Mouse (Mus musculus) spleen, adult 2 months (tissue): ENCODE results near the gene Ubash3b. TPM values are rescaled to one million over a fixed set of nuclear protein-coding genes. Genes with fewer than 3 reads are reported as not detected.
A peak's percentile ranks its signal among the peaks of the same experiment; 100 is the strongest.

ENCODE experiments used
- DNase-seq, 2 experiments: peaks; one replicate each; pipeline versions ENCODE4 v3.0.0 to v3.0.0-alpha.2; 2012 to 2021; ENCODE audit warnings: low spot score in 2 of 2, low read depth in 1 of 2
- H3K27ac ChIP-seq: fragments of 200-500 bp; 2 replicates; pipeline ENCODE4 v1.5.1; 2012; ENCODE audit warnings: low read length, inconsistent platforms; ENCODE audit not compliant: insufficient read depth
- H3K27me3 ChIP-seq: fragments of 200-500 bp; 2 replicates; pipeline ENCODE4 v1.6.1; 2012; ENCODE audit warnings: mild to moderate bottlenecking, moderate library complexity, low read length, inconsistent platforms; ENCODE audit not compliant: control insufficient read depth, insufficient read depth
- H3K36me3 ChIP-seq: fragments of 200-500 bp; 2 replicates; pipeline ENCODE4 v1.6.1; 2012; ENCODE audit warnings: mild to moderate bottlenecking, low read length, inconsistent platforms; ENCODE audit not compliant: control insufficient read depth, insufficient read depth
- H3K4me1 ChIP-seq: fragments of 200-500 bp; 2 replicates; pipeline ENCODE4 v1.6.1; 2011; ENCODE audit warnings: inconsistent platforms; ENCODE audit not compliant: control insufficient read depth, insufficient read depth, insufficient read length
- H3K4me3 ChIP-seq: fragments of 200-500 bp; 2 replicates; pipeline ENCODE4 v1.5.1; 2011; ENCODE audit warnings: mild to moderate bottlenecking, inconsistent platforms; ENCODE audit not compliant: insufficient read depth, insufficient read length; ENCODE audit errors: extremely low read depth
- CTCF ChIP-seq: fragments of 200-500 bp; IDR thresholded peaks from 2 replicates; pipeline ENCODE4 v1.5.1; 2011; ENCODE audit warnings: mild to moderate bottlenecking, inconsistent platforms; ENCODE audit not compliant: insufficient read depth, insufficient read length, insufficient replicate concordance; ENCODE audit errors: extremely low read depth
- POLR2A ChIP-seq: fragments of 200-500 bp; IDR thresholded peaks from 2 replicates; pipeline ENCODE4 v1.6.1; 2011; ENCODE audit warnings: low read depth, low read length, inconsistent platforms
- WGBS: fragments of 180-500 bp; shearing (Covaris S2); methylation state at CpG from one replicate; pipeline ENCODE4 v1.1.7; 2018; 5-methylcytosine and 5-hydroxymethylcytosine counted together
- polyA plus RNA-seq: library from polyadenylated mRNA; depleted of rRNA; stranded (reverse); fragments of >200 nt; gene quantifications from 2 replicates; pipeline ENCODE4 v1.2.3, GENCODE M21; 2012

The Ubash3b gene
- polyA plus RNA-seq, 1 experiment: 10.2 TPM

- Histone ChIP-seq H3K4me1 (peaks cover 4% of the 10 kb centered on the region; the same call in 1 of the 2 replicates), H3K36me3 (no peaks in the 10 kb centered on the region), H3K4me3 (no peak overlapping the region), H3K27ac (no peak overlapping the region), H3K27me3 (no peaks in the 10 kb centered on the region)
- 59% methylated on average over 7 of the region's 7 CpGs for WGBS
- no peak for DNase-seq
- TF ChIP-seq POLR2A (no peak), CTCF (no peak)
Observed at GRCm38 (mm10) chr9:41049282-41049681, 112.2 kb downstream of the Ubash3b start.

DNA sequence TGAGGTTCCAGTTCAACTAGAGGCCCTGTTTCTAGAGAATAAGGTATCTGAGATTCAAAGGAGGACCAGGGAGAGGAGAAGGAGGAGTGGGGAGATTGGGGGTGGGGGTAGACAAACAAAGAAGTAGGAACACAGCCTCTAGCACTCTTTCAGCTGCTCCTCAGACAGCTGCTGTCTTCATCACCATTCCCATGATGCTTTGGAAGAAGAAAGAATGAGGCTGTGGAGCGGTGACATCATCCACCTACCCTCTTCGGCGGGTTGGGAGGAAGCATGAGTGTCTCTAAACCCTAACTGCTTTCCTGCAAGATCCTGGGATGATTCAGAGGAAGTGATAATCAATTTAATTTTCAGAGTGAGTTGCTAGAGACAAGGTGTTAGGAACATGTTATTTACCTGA lies 112.7 kb downstream of the Ubash3b start:
- Histone ChIP-seq H3K4me3 (no peak overlapping the region), H3K36me3 (no peaks in the 10 kb centered on the region), H3K27me3 (no peaks in the 10 kb centered on the region), H3K27ac (no peak overlapping the region), H3K4me1 (peaks cover 4% of the 10 kb centered on the region; the same call in 1 of the 2 replicates)
- no peak for DNase-seq
- WGBS: 85% methylated on average over 3 of the region's 3 CpGs
- TF ChIP-seq CTCF (no peak), POLR2A (no peak)

DNA sequence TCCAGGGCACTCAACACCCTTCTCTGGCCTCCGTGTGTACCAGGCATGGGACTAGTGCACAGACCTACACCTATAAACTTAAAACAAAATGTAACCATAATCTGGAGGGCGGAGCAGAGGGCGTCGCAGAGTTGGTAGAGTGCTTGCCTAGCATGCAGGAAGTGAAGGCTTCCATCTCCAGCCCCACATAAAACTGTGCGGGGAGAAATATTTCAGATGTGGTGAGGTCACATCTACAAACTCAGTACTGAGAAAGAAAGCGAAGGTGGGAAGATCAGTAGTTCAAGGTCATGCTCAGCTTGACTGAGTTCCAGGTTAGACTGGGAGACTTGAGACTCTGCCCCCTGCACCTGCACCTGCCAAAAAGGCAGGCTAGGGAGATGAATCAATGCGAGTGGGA lies 113.3 kb downstream of the Ubash3b start:
- Histone ChIP-seq H3K4me1 (peaks cover 4% of the 10 kb centered on the region; the same call in 1 of the 2 replicates), H3K36me3 (no peaks in the 10 kb centered on the region; the same call in 1 of the 2 replicates)
- 82% methylated on average over 7 of the region's 7 CpGs for WGBS

DNA sequence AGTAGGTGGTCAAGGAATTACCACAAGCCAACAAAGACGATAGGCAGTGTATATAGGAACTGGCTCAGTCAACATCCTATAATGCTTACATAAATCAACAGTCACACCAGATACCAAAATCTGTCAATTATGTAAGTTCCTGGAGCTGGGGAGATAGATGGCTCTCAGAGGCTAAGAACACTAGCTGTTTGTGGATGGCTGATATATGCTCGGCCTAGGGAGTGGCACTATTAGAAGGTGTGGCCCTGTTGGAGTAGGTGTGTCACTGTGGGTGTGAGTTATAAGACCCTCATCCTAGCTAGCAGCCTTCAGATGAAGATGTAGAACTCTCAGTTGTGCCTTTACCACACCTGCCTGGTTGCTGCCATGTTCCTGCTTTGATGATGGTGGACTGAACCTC lies 113.8 kb downstream of the Ubash3b start:
- TF ChIP-seq POLR2A: no peak
- TF ChIP-seq CTCF: no peak
- Histone ChIP-seq H3K4me1 (peaks cover 4% of the 10 kb centered on the region; the same call in 1 of the 2 replicates), H3K27ac (no peak overlapping the region), H3K36me3 (no peaks in the 10 kb centered on the region; the same call in 1 of the 2 replicates), H3K4me3 (no peak overlapping the region), H3K27me3 (no peaks in the 10 kb centered on the region)
- WGBS: 85% methylated on average over 2 of the region's 2 CpGs
- no peak for DNase-seq

More for the DNA sequence above, 113.3 kb downstream of the Ubash3b start:
- DNase-seq: peak in 1 of 2 experiments; percentile 17
- Histone ChIP-seq H3K27me3 (no peaks in the 10 kb centered on the region), H3K4me3 (no peak overlapping the region), H3K27ac (no peak overlapping the region)
- TF ChIP-seq POLR2A (no peak), CTCF (no peak)

GRCm38 (mm10) chr9:41044626-41045025 lies 116.9 kb downstream of the Ubash3b start:
- peak; percentile 47 to 75 for DNase-seq
- Histone ChIP-seq H3K4me3 (no peak overlapping the region), H3K27ac (no peak overlapping the region), H3K27me3 (no peaks in the 10 kb centered on the region), H3K4me1 (peaks cover 4% of the 10 kb centered on the region; the same call in 1 of the 2 replicates), H3K36me3 (peaks cover 1% of the 10 kb centered on the region; the same call in 1 of the 2 replicates)
- WGBS: 36% methylated on average over 3 of the region's 3 CpGs
- TF ChIP-seq POLR2A: no peak
- TF ChIP-seq CTCF: peak; percentile 69; the same call in 1 of the 2 replicates

- H3K36me3 ChIP-seq: peaks cover 1% of the 10 kb centered on the region; the same call in 1 of the 2 replicates
- 96% methylated on average over 5 of the region's 5 CpGs for WGBS
Observed at GRCm38 (mm10) chr9:41043641-41044040, 117.9 kb downstream of the Ubash3b start.

DNA sequence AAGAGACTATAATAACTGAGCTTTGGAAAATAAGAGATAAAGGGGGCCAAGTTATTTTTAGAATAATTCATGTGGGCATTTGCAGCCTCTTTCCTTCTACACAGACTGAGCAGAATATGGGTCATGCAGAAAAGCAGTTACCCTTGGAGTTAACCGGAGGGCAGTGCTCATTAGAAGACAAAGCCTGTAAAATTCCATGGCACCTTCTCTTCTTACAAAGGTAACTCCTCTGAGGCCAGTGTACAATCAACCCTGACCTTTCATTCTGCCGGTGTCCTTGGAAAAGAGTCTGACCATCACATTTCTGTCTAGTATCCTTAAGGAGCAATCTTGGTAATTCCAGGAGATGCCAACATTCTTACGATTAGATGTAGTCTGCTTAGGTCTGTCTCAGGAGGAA lies 120.1 kb downstream of the Ubash3b start:
- Histone ChIP-seq H3K27ac (no peak overlapping the region), H3K4me1 (no peaks in the 10 kb centered on the region), H3K27me3 (no peaks in the 10 kb centered on the region), H3K36me3 (peaks cover 8% of the 10 kb centered on the region; the same call in 1 of the 2 replicates), H3K4me3 (no peak overlapping the region)
- DNase-seq: no peak
- TF ChIP-seq POLR2A (no peak), CTCF (no peak)
- WGBS: 91% methylated on average over 3 of the region's 3 CpGs

More at GRCm38 (mm10) chr9:41043641-41044040, 117.9 kb downstream of the Ubash3b start:
- DNase-seq: no peak
- no peak overlapping the region for H3K27ac ChIP-seq
- no peaks in the 10 kb centered on the region for H3K27me3 ChIP-seq
- H3K4me1 ChIP-seq: peaks cover 4% of the 10 kb centered on the region; the same call in 1 of the 2 replicates
- TF ChIP-seq POLR2A (no peak), CTCF (no peak)
- no peak overlapping the region for H3K4me3 ChIP-seq
